Comparison of ENCODE assay signal across 19 mouse cellular contexts in genomic region chr1:33640089-33640488, GRCm38 (mm10).
"Had no signal": no experiment of that assay in that cellular context is flagged by ENCODE, and none has a peak within 500 bp of the region (broad histone marks: within the 10 kb centered on the region; RNA-seq: fewer than 3 reads in every experiment).

No protein-coding gene starts in this region.

- H3K4me3 ChIP-seq: midbrain, embryonic 10.5 days; midbrain, embryonic 13.5 days; midbrain, embryonic 15.5 days; myocyte; neural tube, embryonic 13.5 days; neural tube, embryonic 15.5 days had no signal

- H3K9ac ChIP-seq: liver, embryonic 14.5 days; lung, embryonic 14.5 days; midbrain, embryonic 13.5 days; midbrain, embryonic 15.5 days; neural tube, embryonic 13.5 days; neural tube, embryonic 15.5 days had no signal

- H3K4me1 ChIP-seq: midbrain, embryonic 10.5 days; midbrain, embryonic 13.5 days; midbrain, embryonic 15.5 days; neural tube, embryonic 13.5 days; neural tube, embryonic 15.5 days had no signal

- H3K4me2 ChIP-seq: lung, embryonic 14.5 days; midbrain, embryonic 13.5 days; midbrain, embryonic 15.5 days; neural tube, embryonic 13.5 days; neural tube, embryonic 15.5 days had no signal

- ATAC-seq: midbrain, embryonic 13.5 days; midbrain, embryonic 15.5 days had no signal

- H3K36me3 ChIP-seq: midbrain, embryonic 15.5 days had no signal

- H3K9me3 ChIP-seq: midbrain, embryonic 10.5 days; midbrain, embryonic 13.5 days; midbrain, embryonic 15.5 days; neural tube, embryonic 13.5 days; neural tube, embryonic 15.5 days had no signal

- H3K27ac ChIP-seq: liver, embryonic 14.5 days; midbrain, embryonic 10.5 days; midbrain, embryonic 13.5 days; midbrain, embryonic 15.5 days; neural tube, embryonic 13.5 days; neural tube, embryonic 15.5 days had no signal

- H3K27me3 ChIP-seq: midbrain, embryonic 13.5 days; midbrain, embryonic 15.5 days; neural tube, embryonic 13.5 days; neural tube, embryonic 15.5 days had no signal

- DNase-seq: lung, adult 18-20 months; lung, embryonic 14.5 days; lung, postnatal 10 days; lung, postnatal 4 days; retina, postnatal 1 day; right cerebral cortex, adult 18-20 months; right cerebral cortex, postnatal 25 days; right cerebral cortex, postnatal 4 days; spleen, adult 18-20 months; thymus, adult 18-20 months; thymus, postnatal 14 days; thymus, postnatal 36 days had no signal
